8 mouse cellular contexts compared by ENCODE assay signal in genomic region chrX:103704024-103704423, GRCm38 (mm10).
A peak's percentile ranks its signal among the peaks of the same experiment; 100 is the strongest.
DNase-seq lines count a peak whose midpoint lies in the region; TF ChIP-seq lines count a peak whose summit lies in the region.

No protein-coding gene starts in this region.

- intact Hi-C loops in left cerebral cortex, postnatal 10 days (cut with DNase I), result no loop called here
- intact Hi-C loops in left cerebral cortex, adult 2 months (cut with DNase I), result no loop called here

- no peaks in the 10 kb centered on the region for H3K27me3 ChIP-seq in cerebellum, adult 2 months (ENCODE audit: control insufficient read depth, insufficient read depth, low read length)

- no peak for TF ChIP-seq POLR2A in cerebellum, adult 2 months (IDR thresholded peaks at IDR 0.05; ENCODE audit: borderline replicate concordance, insufficient read depth, low read length)

- no peak for TF ChIP-seq CTCF in cerebellum, adult 2 months (IDR thresholded peaks at IDR 0.05; ENCODE audit: borderline replicate concordance, insufficient read depth, low read depth, low read length)
- TF ChIP-seq CTCF in left cerebral cortex, adult 2 months (IDR thresholded peaks at IDR 0.05), result no peak

- no peaks in the 10 kb centered on the region for H3K4me1 ChIP-seq in cerebellum, adult 2 months (ENCODE audit: control insufficient read depth, insufficient read depth, low read length)

- WGBS in cerebellum, adult 2 months, result 57% methylated on average over 4 of the region's 4 CpGs

- no peak overlapping the region for H3K27ac ChIP-seq in cerebellum, adult 2 months (ENCODE audit: insufficient read depth, low read length)
- H3K27ac ChIP-seq in left cerebral cortex, adult 2 months, result no peak overlapping the region

- DNase-seq in cerebellum, postnatal 10 days, result peak; percentile 55 to 63
- DNase-seq in cerebellum, adult 2 months, result no peak
- DNase-seq in left cerebral cortex, postnatal 10 days (ENCODE audit: extremely low spot score in 1 of 2, low spot score in 2 of 2), result peak; percentile 28 to 50
- no peak for DNase-seq in left cerebral cortex, adult 2 months (ENCODE audit: extremely low spot score in 1 of 2, low spot score in 2 of 2)
- peak; percentile 13 for DNase-seq in brain, adult 2 months (ENCODE audit: low read depth, low spot score)
- DNase-seq in lung, postnatal 4 days, result peak; percentile 31 to 36
- DNase-seq in urinary bladder, postnatal 14 days (ENCODE audit: low spot score), result no peak
- no peak for DNase-seq in thymus, postnatal 4 days

- no peak overlapping the region for H3K4me3 ChIP-seq in cerebellum, adult 2 months (replicated peaks; ENCODE audit: insufficient read depth, low read depth, low read length)
- H3K4me3 ChIP-seq in left cerebral cortex, adult 2 months, result no peak overlapping the region

Comparison
In these comparisons a context has a peak if more than half of its experiments do, and no peak if none do; other contexts are left out.
1. DNase-seq: peak in cerebellum, postnatal 10 days (2 of 2), left cerebral cortex, postnatal 10 days (2 of 2), brain, adult 2 months (single experiment) and lung, postnatal 4 days (2 of 2); none in cerebellum, adult 2 months (0 of 2), left cerebral cortex, adult 2 months (0 of 2), urinary bladder, postnatal 14 days (single experiment) and thymus, postnatal 4 days (single experiment).